Mouse (Mus musculus): ENCODE results near the gene Mpst. TPM values are rescaled to one million over a fixed set of nuclear protein-coding genes. Genes with fewer than 3 reads are reported as not detected.

Mpst gene
- polyA plus RNA-seq, 1 experiment, result 67.2 TPM

- WGBS, result 19% methylated on average over 16 of the region's 16 CpGs
- DNase-seq, result peak; percentile 76 to 83
- no peaks in the 10 kb centered on the region for H3K4me1 ChIP-seq (ENCODE audit: control insufficient read depth, insufficient read depth, low read length)
- TF ChIP-seq CTCF (IDR thresholded peaks at IDR 0.05; ENCODE audit: borderline replicate concordance, insufficient read depth, low read depth, low read length) (peak; percentile 83), POLR2A (IDR thresholded peaks at IDR 0.05; ENCODE audit: borderline replicate concordance, insufficient read depth, low read length) (no peak)
- H3K27me3 ChIP-seq (ENCODE audit: control insufficient read depth, insufficient read depth, low read length), result no peaks in the 10 kb centered on the region
- no peak overlapping the region for H3K27ac ChIP-seq (ENCODE audit: insufficient read depth, low read length)
- no peak overlapping the region for H3K4me3 ChIP-seq (replicated peaks; ENCODE audit: insufficient read depth, low read depth, low read length)
Measured at GRCm38 (mm10) chr15:78422046-78422956, 16.1 kb downstream of the Mpst start.

GRCm38 (mm10) chr15:78424507-78424906 is 18.3 kb downstream of the Mpst start:
- TF ChIP-seq POLR2A (IDR thresholded peaks at IDR 0.05; ENCODE audit: borderline replicate concordance, insufficient read depth, low read length) (no peak), CTCF (IDR thresholded peaks at IDR 0.05; ENCODE audit: borderline replicate concordance, insufficient read depth, low read depth, low read length) (no peak)
- no peaks in the 10 kb centered on the region for H3K4me1 ChIP-seq (ENCODE audit: control insufficient read depth, insufficient read depth, low read length)
- H3K27me3 ChIP-seq (ENCODE audit: control insufficient read depth, insufficient read depth, low read length), result no peaks in the 10 kb centered on the region
- no peak overlapping the region for H3K4me3 ChIP-seq (replicated peaks; ENCODE audit: insufficient read depth, low read depth, low read length)
- 41% methylated on average over 11 of the region's 11 CpGs for WGBS
- DNase-seq, result no peak
- H3K27ac ChIP-seq (ENCODE audit: insufficient read depth, low read length), result no peak overlapping the region

- 67% methylated on average over 4 of the region's 4 CpGs for WGBS
- no peak overlapping the region for H3K4me3 ChIP-seq (replicated peaks; ENCODE audit: insufficient read depth, low read depth, low read length)
- no peak overlapping the region for H3K27ac ChIP-seq (ENCODE audit: insufficient read depth, low read length)
- TF ChIP-seq POLR2A (IDR thresholded peaks at IDR 0.05; ENCODE audit: borderline replicate concordance, insufficient read depth, low read length) (no peak), CTCF (IDR thresholded peaks at IDR 0.05; ENCODE audit: borderline replicate concordance, insufficient read depth, low read depth, low read length) (no peak)
- H3K27me3 ChIP-seq (ENCODE audit: control insufficient read depth, insufficient read depth, low read length), result no peaks in the 10 kb centered on the region
- DNase-seq, result no peak
- H3K4me1 ChIP-seq (ENCODE audit: control insufficient read depth, insufficient read depth, low read length), result peaks cover 6% of the 10 kb centered on the region
Measured at GRCm38 (mm10) chr15:78425230-78425629, 19.0 kb downstream of the Mpst start.

- DNase-seq, result peak; percentile 86 to 88
- WGBS, result under 1% methylated on average over 52 of the region's 52 CpGs
- peak within 1 kb of the TSS; percentile 78 for H3K4me3 ChIP-seq (replicated peaks; ENCODE audit: insufficient read depth, low read depth, low read length)
- TF ChIP-seq CTCF (IDR thresholded peaks at IDR 0.05; ENCODE audit: borderline replicate concordance, insufficient read depth, low read depth, low read length) (no peak), POLR2A (IDR thresholded peaks at IDR 0.05; ENCODE audit: borderline replicate concordance, insufficient read depth, low read length) (peak; percentile 71)
- peak within 1 kb of the TSS; percentile 38 for H3K27ac ChIP-seq (ENCODE audit: insufficient read depth, low read length)
- peaks cover 8% of the 10 kb centered on the region for H3K4me1 ChIP-seq (ENCODE audit: control insufficient read depth, insufficient read depth, low read length)
- no peaks in the 10 kb centered on the region for H3K27me3 ChIP-seq (ENCODE audit: control insufficient read depth, insufficient read depth, low read length)
Measured at GRCm38 (mm10) chr15:78428391-78429138, 22.3 kb downstream of the Mpst start, which contains the start of gene Kctd17. Gene Kctd17 (plus strand): TSS chr15:78428564.

- H3K4me1 ChIP-seq (ENCODE audit: control insufficient read depth, insufficient read depth, low read length), result peaks cover 8% of the 10 kb centered on the region
- 0% methylated on average over 3 of the region's 3 CpGs for WGBS
Measured at GRCm38 (mm10) chr15:78429139-78429459, 22.9 kb downstream of the Mpst start.

GRCm38 (mm10) chr15:78429871-78430622 is 23.8 kb downstream of the Mpst start:
- 81% methylated on average over 13 of the region's 13 CpGs for WGBS
- H3K4me3 ChIP-seq (replicated peaks; ENCODE audit: insufficient read depth, low read depth, low read length), result peak overlapping the region; percentile 78
- H3K27ac ChIP-seq (ENCODE audit: insufficient read depth, low read length), result no peak overlapping the region
- H3K27me3 ChIP-seq (ENCODE audit: control insufficient read depth, insufficient read depth, low read length), result no peaks in the 10 kb centered on the region
- TF ChIP-seq POLR2A (IDR thresholded peaks at IDR 0.05; ENCODE audit: borderline replicate concordance, insufficient read depth, low read length), result no peak
- TF ChIP-seq CTCF (IDR thresholded peaks at IDR 0.05; ENCODE audit: borderline replicate concordance, insufficient read depth, low read depth, low read length), result no peak
- DNase-seq, result no peak
- H3K4me1 ChIP-seq (ENCODE audit: control insufficient read depth, insufficient read depth, low read length), result peaks cover 8% of the 10 kb centered on the region

More at GRCm38 (mm10) chr15:78429139-78429459, 22.9 kb downstream of the Mpst start:
- Histone ChIP-seq H3K27ac (ENCODE audit: insufficient read depth, low read length) (peak overlapping the region; percentile 38; the same call in 1 of the 2 replicates), H3K4me3 (replicated peaks; ENCODE audit: insufficient read depth, low read depth, low read length) (peak overlapping the region; percentile 78), H3K27me3 (ENCODE audit: control insufficient read depth, insufficient read depth, low read length) (no peaks in the 10 kb centered on the region)
- no peak for TF ChIP-seq CTCF (IDR thresholded peaks at IDR 0.05; ENCODE audit: borderline replicate concordance, insufficient read depth, low read depth, low read length)
- no peak for DNase-seq

- H3K27me3 ChIP-seq (ENCODE audit: control insufficient read depth, insufficient read depth, low read length), result no peaks in the 10 kb centered on the region
- H3K4me3 ChIP-seq (replicated peaks; ENCODE audit: insufficient read depth, low read depth, low read length), result no peak overlapping the region
- DNase-seq, result no peak
- 86% methylated on average over 10 of the region's 10 CpGs for WGBS
- no peak overlapping the region for H3K27ac ChIP-seq (ENCODE audit: insufficient read depth, low read length)
- TF ChIP-seq POLR2A (IDR thresholded peaks at IDR 0.05; ENCODE audit: borderline replicate concordance, insufficient read depth, low read length) (no peak), CTCF (IDR thresholded peaks at IDR 0.05; ENCODE audit: borderline replicate concordance, insufficient read depth, low read depth, low read length) (no peak)
- H3K4me1 ChIP-seq (ENCODE audit: control insufficient read depth, insufficient read depth, low read length), result peaks cover 13% of the 10 kb centered on the region
Measured at GRCm38 (mm10) chr15:78430874-78431273, 24.7 kb downstream of the Mpst start.

Data from cerebellum, adult 2 months (tissue).